Comparison of ENCODE assay signal across 8 mouse cellular contexts in genomic region chr2:156324681-156325080, GRCm38 (mm10). TPM values are rescaled to one million over a fixed set of nuclear protein-coding genes. Genes with fewer than 3 reads are reported as not detected.
DNase-seq lines count a peak whose midpoint lies in the region; ATAC-seq lines count a peak whose summit lies in the region.

No protein-coding gene starts in this region.

- peak overlapping the region; percentile 28; the same call in 1 of the 2 replicates for H3K9ac ChIP-seq in heart, embryonic 11.5 days (ENCODE audit: low read depth, low read length)
- H3K9ac ChIP-seq in forebrain, embryonic 16.5 days (replicated peaks; ENCODE audit: low read depth, low read length) = no peak overlapping the region

- no peak; the same call in 1 of the 2 replicates for ATAC-seq in heart, embryonic 11.5 days (replicated peaks; ENCODE audit: insufficient number of reproducible peaks, low FRiP score, low TSS enrichment)
- no peak for ATAC-seq in forebrain, embryonic 16.5 days
- no peak for ATAC-seq in cerebellum, adult (ENCODE audit: insufficient number of reproducible peaks, low FRiP score, low TSS enrichment)

- peak overlapping the region; percentile 62 for H3K27ac ChIP-seq in heart, embryonic 11.5 days (ENCODE audit: low read depth, low read length)
- no peak overlapping the region for H3K27ac ChIP-seq in forebrain, embryonic 16.5 days (ENCODE audit: low read length)

- intact Hi-C loops in left cerebral cortex, postnatal 4 days (cut with DNase I) = no loop called here

- WGBS in heart, embryonic 11.5 days (ENCODE audit: insufficient replicate concordance) = 17% methylated on average over 5 of the region's 5 CpGs
- 50% methylated on average over 5 of the region's 5 CpGs for WGBS in forebrain, embryonic 16.5 days

- H3K4me3 ChIP-seq in heart, embryonic 11.5 days (ENCODE audit: low read depth, low read length) = no peak overlapping the region
- H3K4me3 ChIP-seq in forebrain, embryonic 16.5 days (replicated peaks; ENCODE audit: low read length) = no peak overlapping the region

- no peaks in the 10 kb centered on the region for H3K36me3 ChIP-seq in heart, embryonic 11.5 days (ENCODE audit: control insufficient read depth, insufficient read depth, low read length)
- 0 out of 2 replicates have a peak, but pooled peaks cover 3% of the 10 kb centered on the region for H3K36me3 ChIP-seq in forebrain, embryonic 16.5 days (ENCODE audit: control insufficient read depth, insufficient read depth)

- H3K4me2 ChIP-seq in heart, embryonic 11.5 days = peak overlapping the region; percentile 45
- H3K4me2 ChIP-seq in forebrain, embryonic 16.5 days (ENCODE audit: low read length) = no peak overlapping the region

- H3K9me3 ChIP-seq in heart, embryonic 11.5 days (replicated peaks; ENCODE audit: control insufficient read depth, low read length) = no peaks in the 10 kb centered on the region
- no peaks in the 10 kb centered on the region for H3K9me3 ChIP-seq in forebrain, embryonic 16.5 days (ENCODE audit: control insufficient read depth, low read length)

- peak; percentile 29 for DNase-seq in adrenal gland, adult 2 months
- no peak for DNase-seq in adrenal gland, postnatal 25 days
- DNase-seq in kidney, postnatal 25 days = peak; percentile 46 to 70
- peak; percentile 27 for DNase-seq in ovary, postnatal 14 days (ENCODE audit: low spot score)
- no peak for DNase-seq in left cerebral cortex, postnatal 4 days

- H3K27me3 ChIP-seq in heart, embryonic 11.5 days (ENCODE audit: control insufficient read depth, insufficient read depth, low read length) = no peaks in the 10 kb centered on the region
- H3K27me3 ChIP-seq in forebrain, embryonic 16.5 days (replicated peaks; ENCODE audit: control insufficient read depth, insufficient read depth, low read length) = no peaks in the 10 kb centered on the region

- peaks cover 11% of the 10 kb centered on the region for H3K4me1 ChIP-seq in heart, embryonic 11.5 days (ENCODE audit: control insufficient read depth, insufficient read depth, low read length)
- H3K4me1 ChIP-seq in forebrain, embryonic 16.5 days (replicated peaks; ENCODE audit: control insufficient read depth, insufficient read depth, low read length) = no peaks in the 10 kb centered on the region

RNA-seq across cellular contexts. Expression of gene Scand1, which starts 12.2 kb away (rescaled TPM):
- 100 to 1,000 TPM; 106 to 129 TPM for total RNA-seq in adrenal gland, adult 2 months (2021)
- 580 and 627 TPM in 2 replicates for polyA plus RNA-seq in adrenal gland, adult 2 months (2012; rRNA removed)
- total RNA-seq in adrenal gland, postnatal 25 days (2021) = 102 and 123 TPM in 2 replicates
- polyA plus RNA-seq in heart, embryonic 11.5 days (2014; fragmentation: Nextera tagmentation; extraction: Ambion mirVana) = 50.6 and 59.0 TPM in 2 replicates
- polyA plus RNA-seq in forebrain, embryonic 16.5 days (2015; fragmentation: Nextera tagmentation; extraction: Ambion mirVana) = 60.6 and 64.9 TPM in 2 replicates
- 100 to 1,000 TPM in 1 of 2 experiments, 10 to 100 TPM in 1; 96.9 to 106 TPM for total RNA-seq in left cerebral cortex, postnatal 4 days (2021)

RNA-seq across cellular contexts. Expression of gene Cnbd2, which starts 12.6 kb away (rescaled TPM):
- total RNA-seq in adrenal gland, adult 2 months (2021) = 1 to 10 TPM; 1.7 to 2.2 TPM
- polyA plus RNA-seq in adrenal gland, adult 2 months (2012; rRNA removed) = 0.59 and 0.65 TPM in 2 replicates
- 2.5 and 3.6 TPM in 2 replicates for total RNA-seq in adrenal gland, postnatal 25 days (2021)
- polyA plus RNA-seq in heart, embryonic 11.5 days (2014; fragmentation: Nextera tagmentation; extraction: Ambion mirVana) = 2.2 and 2.3 TPM in 2 replicates
- polyA plus RNA-seq in forebrain, embryonic 16.5 days (2015; fragmentation: Nextera tagmentation; extraction: Ambion mirVana) = 5.0 and 6.9 TPM in 2 replicates
- 1 to 10 TPM; 4.1 to 4.7 TPM for total RNA-seq in left cerebral cortex, postnatal 4 days (2021)

Comparison
In these comparisons a context has a peak if more than half of its experiments do, and no peak if none do; other contexts are left out.
1. DNase-seq: peak in adrenal gland, adult 2 months (single experiment), kidney, postnatal 25 days (2 of 2) and ovary, postnatal 14 days (single experiment); none in adrenal gland, postnatal 25 days (single experiment) and left cerebral cortex, postnatal 4 days (single experiment).